ENCODE assay signal across 24 mouse cellular contexts in the genomic region with DNA sequence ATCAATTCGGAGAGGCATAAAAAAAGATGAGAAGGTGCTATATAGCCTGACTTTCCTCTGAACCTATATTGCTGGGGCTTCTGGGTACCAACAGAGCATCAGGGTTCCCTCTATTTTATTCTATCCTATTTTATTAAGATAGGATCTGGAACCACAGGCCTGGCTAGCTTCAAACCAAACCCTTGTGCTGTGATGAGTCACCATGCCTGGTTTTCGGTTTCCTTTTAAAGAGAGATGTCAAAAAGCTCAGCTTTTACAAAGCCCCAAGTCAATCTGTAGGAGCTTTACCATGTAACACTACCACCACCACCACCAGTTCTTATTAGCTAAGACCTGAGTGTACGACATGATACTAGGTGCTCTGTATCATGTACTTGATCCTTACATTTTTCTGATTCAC. TPM values are rescaled to one million over a fixed set of nuclear protein-coding genes. Genes with fewer than 3 reads are reported as not detected.
"Had no signal": no experiment of that assay in that cellular context is flagged by ENCODE, and none has a peak within 500 bp of the region (broad histone marks: within the 10 kb centered on the region; RNA-seq: fewer than 3 reads in every experiment).

No protein-coding gene starts in this region.

- H3K4me3 ChIP-seq: lung, embryonic 15.5 days; midbrain, embryonic 10.5 days; midbrain, embryonic 12.5 days; myocyte; neural tube, embryonic 13.5 days; neural tube, embryonic 15.5 days had no signal

- H3K4me2 ChIP-seq: lung, embryonic 15.5 days; midbrain, embryonic 12.5 days; neural tube, embryonic 13.5 days; neural tube, embryonic 15.5 days had no signal

- H3K9me3 ChIP-seq: lung, embryonic 15.5 days; midbrain, embryonic 10.5 days; midbrain, embryonic 12.5 days; neural tube, embryonic 13.5 days; neural tube, embryonic 15.5 days had no signal

- H3K4me1 ChIP-seq: lung, embryonic 15.5 days; midbrain, embryonic 10.5 days; midbrain, embryonic 12.5 days; neural tube, embryonic 13.5 days; neural tube, embryonic 15.5 days had no signal

- DNase-seq: lung, adult 2 months; lung, postnatal 14 days; lung, postnatal 4 days; midbrain, embryonic 14.5 days; right cerebral cortex, postnatal 25 days; right cerebral cortex, postnatal 4 days; spleen, adult 18-20 months; thymus, adult 18-20 months; thymus, postnatal 14 days; thymus, postnatal 36 days had no signal

- H3K27ac ChIP-seq: lung, embryonic 15.5 days; midbrain, embryonic 10.5 days; midbrain, embryonic 12.5 days; neural tube, embryonic 13.5 days; neural tube, embryonic 15.5 days had no signal

- H3K27me3 ChIP-seq: lung, embryonic 15.5 days; midbrain, embryonic 12.5 days; neural tube, embryonic 13.5 days; neural tube, embryonic 15.5 days had no signal

- H3K9ac ChIP-seq: lung, embryonic 15.5 days; midbrain, embryonic 12.5 days; neural tube, embryonic 13.5 days; neural tube, embryonic 15.5 days had no signal

RNA-seq across cellular contexts. Expression of gene Sowahd, which starts 50.0 kb away (rescaled TPM):
- total RNA-seq: megakaryocyte, adult 5-6 weeks; megakaryocyte-erythroid progenitor cell, adult 5-6 weeks had no signal
- polyA plus RNA-seq: liver, embryonic 16.5 days; lung, adult 2 months; lung, embryonic 15.5 days; lung, postnatal 0 days; midbrain, embryonic 10.5 days; midbrain, embryonic 12.5 days; midbrain, embryonic 14.5 days; midbrain, embryonic 16.5 days; myocyte; neural tube, embryonic 11.5 days; neural tube, embryonic 15.5 days; stomach, embryonic 14.5 days; stomach, embryonic 16.5 days had no signal
